Mouse (Mus musculus) lung, postnatal 0 days (tissue): ENCODE data around the gene Tmem62.

Experiments used
- CTCF ChIP-seq: IDR thresholded peaks from 2 replicates; pipeline ENCODE4 v1.5.1; 2016; ENCODE audit warnings: antibody characterized with exemption, mild to moderate bottlenecking
- EP300 ChIP-seq: IDR thresholded peaks from 2 replicates; pipeline ENCODE4 v1.6.1; 2016; ENCODE audit warnings: antibody characterized with exemption, mild to moderate bottlenecking, control low read depth

- TF ChIP-seq CTCF (no peak), EP300 (no peak)
Measured at GRCm38 (mm10) chr2:121054060-121054459, 77.2 kb downstream of the Tmem62 start.
